In the genomic region with DNA sequence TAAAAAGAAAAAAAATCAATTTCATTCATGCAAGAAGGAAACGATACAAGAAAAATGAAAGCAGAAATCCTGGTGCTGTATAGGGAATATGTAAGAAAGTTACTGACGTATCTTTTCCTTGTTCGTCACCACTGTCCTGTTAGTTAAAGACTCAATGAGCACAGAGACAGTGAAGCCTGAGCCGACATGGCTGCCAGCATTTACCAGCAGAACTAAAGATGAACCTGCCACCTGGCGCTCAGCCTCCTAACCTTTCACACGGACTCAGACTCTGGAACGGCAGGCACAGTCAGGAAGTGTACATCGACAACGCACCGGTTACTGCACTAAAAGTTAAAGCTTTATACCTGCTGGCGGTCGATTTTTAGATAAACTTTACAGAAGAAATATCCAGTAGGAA, we compare ENCODE assay signal across 26 mouse cellular contexts. TPM values are rescaled to one million over a fixed set of nuclear protein-coding genes. Genes with fewer than 3 reads are reported as not detected.
DNase-seq lines count a peak whose midpoint lies in the region; ATAC-seq lines count a peak whose summit lies in the region.
"Had no signal": no experiment of that assay in that cellular context is flagged by ENCODE, and none has a peak within 500 bp of the region (broad histone marks: within the 10 kb centered on the region; RNA-seq: fewer than 3 reads in every experiment).

No protein-coding gene starts in this region.

- WGBS in kidney, embryonic 16.5 days: 78% methylated on average over 12 of the region's 12 CpGs
- WGBS in midbrain, embryonic 11.5 days: 93% methylated on average over 12 of the region's 12 CpGs

- ATAC-seq in kidney, embryonic 16.5 days (ENCODE audit: low FRiP score, low TSS enrichment): no peak
- no peak for ATAC-seq in megakaryocyte, adult 5-6 weeks (ENCODE audit: poor library complexity, severe bottlenecking)
- ATAC-seq in midbrain, embryonic 11.5 days (ENCODE audit: low FRiP score): no peak
- ATAC-seq: forebrain, postnatal 0 days; hindbrain, embryonic 16.5 days had no signal

- DNase-seq in kidney, adult 11 months: peak; percentile 21
- DNase-seq in kidney, postnatal 14 days: peak; percentile 31
- DNase-seq in thymus, postnatal 25 days: no peak
- DNase-seq in midbrain, embryonic 11.5 days (ENCODE audit: low spot score, missing footprints): no peak
- DNase-seq: B cell, adult 2 months; cerebellum, adult 8-10 months; cerebellum, postnatal 25 days; forebrain, postnatal 0 days; lung, embryonic 14.5 days; thymus, adult 2 months; thymus, postnatal 4 days had no signal

- peaks cover 3% of the 10 kb centered on the region; the same call in 1 of the 2 replicates for H3K36me3 ChIP-seq in kidney, embryonic 16.5 days (ENCODE audit: insufficient read depth, low read length)
- H3K36me3 ChIP-seq in megakaryocyte, embryonic 14.5 days (replicated peaks; ENCODE audit: low read length): peaks cover 62% of the 10 kb centered on the region
- peaks cover 3% of the 10 kb centered on the region; the same call in 1 of the 2 replicates for H3K36me3 ChIP-seq in midbrain, embryonic 11.5 days (ENCODE audit: control insufficient read depth, insufficient read depth, low read length)
- H3K36me3 ChIP-seq: embryonic facial prominence, embryonic 15.5 days had no signal

- 0 out of 2 replicates have a peak, but pooled peaks cover 4% of the 10 kb centered on the region for H3K9me3 ChIP-seq in kidney, embryonic 16.5 days (ENCODE audit: low read length)
- H3K9me3 ChIP-seq in megakaryocyte, embryonic 14.5 days: 0 out of 2 replicates have a peak, but pooled peaks cover 2% of the 10 kb centered on the region
- no peaks in the 10 kb centered on the region for H3K9me3 ChIP-seq in midbrain, embryonic 11.5 days (ENCODE audit: control insufficient read depth, low read length)
- H3K9me3 ChIP-seq: embryonic facial prominence, embryonic 15.5 days; heart, embryonic 10.5 days; limb, embryonic 10.5 days; limb, embryonic 15.5 days; liver, embryonic 15.5 days had no signal

- no peaks in the 10 kb centered on the region for H3K27me3 ChIP-seq in kidney, embryonic 16.5 days (ENCODE audit: insufficient read depth, low read length)
- H3K27me3 ChIP-seq in megakaryocyte, embryonic 14.5 days (replicated peaks): no peaks in the 10 kb centered on the region
- no peaks in the 10 kb centered on the region for H3K27me3 ChIP-seq in midbrain, embryonic 11.5 days (ENCODE audit: control insufficient read depth, insufficient read depth, low read length)
- H3K27me3 ChIP-seq: embryonic facial prominence, embryonic 15.5 days; forebrain, embryonic 12.5 days; heart, embryonic 15.5 days; limb, embryonic 15.5 days; liver, embryonic 15.5 days; midbrain, embryonic 12.5 days; neural tube, embryonic 13.5 days had no signal

- H3K4me3 ChIP-seq in kidney, embryonic 16.5 days (ENCODE audit: low read length): no peak overlapping the region
- H3K4me3 ChIP-seq in megakaryocyte, embryonic 14.5 days (replicated peaks): peak overlapping the region; percentile 38
- H3K4me3 ChIP-seq in midbrain, embryonic 11.5 days (ENCODE audit: low read depth, low read length): no peak overlapping the region
- H3K4me3 ChIP-seq: embryonic facial prominence, embryonic 10.5 days; embryonic facial prominence, embryonic 15.5 days; forebrain, embryonic 12.5 days; heart, embryonic 10.5 days; heart, embryonic 15.5 days; limb, embryonic 10.5 days; limb, embryonic 15.5 days; liver, embryonic 15.5 days; midbrain, embryonic 12.5 days; myocyte; neural tube, embryonic 13.5 days had no signal

- H3K27ac ChIP-seq in kidney, embryonic 16.5 days (ENCODE audit: low read length): no peak overlapping the region
- no peak overlapping the region for H3K27ac ChIP-seq in midbrain, embryonic 11.5 days (ENCODE audit: low read depth, low read length)
- H3K27ac ChIP-seq: embryonic facial prominence, embryonic 10.5 days; embryonic facial prominence, embryonic 15.5 days; forebrain, embryonic 12.5 days; heart, embryonic 10.5 days; heart, embryonic 15.5 days; limb, embryonic 10.5 days; limb, embryonic 15.5 days; liver, embryonic 15.5 days; midbrain, embryonic 12.5 days had no signal

- peaks cover 7% of the 10 kb centered on the region for H3K4me1 ChIP-seq in kidney, embryonic 16.5 days (ENCODE audit: insufficient read depth, low read length)
- H3K4me1 ChIP-seq in megakaryocyte, embryonic 14.5 days: peaks cover 64% of the 10 kb centered on the region
- no peaks in the 10 kb centered on the region for H3K4me1 ChIP-seq in midbrain, embryonic 11.5 days (ENCODE audit: control insufficient read depth, insufficient read depth, low read length)

- H3K4me2 ChIP-seq in kidney, embryonic 16.5 days (replicated peaks; ENCODE audit: low read depth, low read length): no peak overlapping the region
- H3K4me2 ChIP-seq in midbrain, embryonic 11.5 days: no peak overlapping the region
- H3K4me2 ChIP-seq: embryonic facial prominence, embryonic 15.5 days; forebrain, embryonic 12.5 days; heart, embryonic 15.5 days; limb, embryonic 15.5 days; liver, embryonic 15.5 days; lung, embryonic 14.5 days; midbrain, embryonic 12.5 days; neural tube, embryonic 13.5 days had no signal

- H3K9ac ChIP-seq in kidney, embryonic 16.5 days (replicated peaks; ENCODE audit: low read length): no peak overlapping the region
- H3K9ac ChIP-seq in midbrain, embryonic 11.5 days (ENCODE audit: low read length): no peak overlapping the region
- H3K9ac ChIP-seq: embryonic facial prominence, embryonic 15.5 days; forebrain, embryonic 12.5 days; forebrain, postnatal 0 days; heart, embryonic 15.5 days; limb, embryonic 15.5 days; liver, embryonic 15.5 days; lung, embryonic 14.5 days; midbrain, embryonic 12.5 days; neural tube, embryonic 13.5 days had no signal

RNA-seq across cellular contexts. Expression of a gene that starts 11.9 kb away (rescaled TPM):
- polyA plus RNA-seq in kidney, embryonic 16.5 days (2015; fragmentation: Nextera tagmentation; extraction: Ambion mirVana): 62.9 and 64.4 TPM in 2 replicates
- polyA plus RNA-seq in megakaryocyte, embryonic 14.5 days (2012; ENCODE audit: insufficient read depth, low replicate concordance): 1.5 and 8.7 TPM in 2 replicates
- total RNA-seq in megakaryocyte, adult 5-6 weeks (2015): 37.0 and 39.6 TPM in 2 replicates
- total RNA-seq in megakaryocyte, adult 5-6 weeks (2017): 98.4 and 102 TPM in 2 replicates
- polyA plus RNA-seq in midbrain, embryonic 11.5 days (2014; fragmentation: Nextera tagmentation; extraction: Ambion mirVana): 42.8 and 47.4 TPM in 2 replicates

Comparison
In these comparisons a context has a peak if more than half of its experiments do, and no peak if none do; other contexts are left out.
1. DNase-seq: peak in kidney, adult 11 months (single experiment) and kidney, postnatal 14 days (single experiment); none in thymus, postnatal 25 days (single experiment) and midbrain, embryonic 11.5 days (single experiment).